12 mouse cellular contexts compared by ENCODE assay signal in the genomic region with DNA sequence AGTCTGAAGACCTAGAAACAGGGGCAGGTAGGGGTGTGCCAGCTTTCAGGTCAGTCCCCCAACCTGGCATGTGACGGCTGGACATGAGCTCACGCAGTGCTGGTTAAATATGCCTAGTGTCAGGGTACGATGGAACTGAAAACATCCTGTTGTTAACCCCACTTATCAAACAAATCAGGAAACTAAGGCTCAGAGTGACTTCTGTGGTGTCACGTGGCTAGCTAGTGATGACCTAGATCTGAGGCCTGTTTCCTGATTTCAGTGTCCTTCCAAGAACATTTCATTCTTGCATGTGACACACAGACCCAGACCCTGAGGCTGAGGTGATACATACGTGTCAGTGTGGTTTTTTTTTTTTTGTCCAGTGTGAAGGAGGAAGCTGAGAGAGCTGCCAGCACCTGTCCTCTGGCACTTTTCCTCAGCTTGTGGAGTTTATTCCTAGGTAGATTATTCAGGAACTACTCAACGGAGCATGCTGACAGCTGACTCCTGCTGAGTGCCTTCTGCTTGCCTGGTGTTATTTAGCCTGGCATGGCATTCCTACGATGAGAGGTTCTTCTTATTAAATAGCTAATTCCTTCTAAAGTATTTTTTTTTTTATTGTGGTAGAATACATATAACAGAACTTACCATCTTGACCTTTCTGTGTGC. TPM values are rescaled to one million over a fixed set of nuclear protein-coding genes. Genes with fewer than 3 reads are reported as not detected.
DNase-seq lines count a peak whose midpoint lies in the region; ATAC-seq lines count a peak whose summit lies in the region.
"Had no signal": no experiment of that assay in that cellular context is flagged by ENCODE, and none has a peak within 500 bp of the region (broad histone marks: within the 10 kb centered on the region; RNA-seq: fewer than 3 reads in every experiment).

No protein-coding gene starts in this region.

- DNase-seq in adrenal gland, adult 8-10 months, result peak; percentile 10
- DNase-seq in adrenal gland, postnatal 4 days (ENCODE audit: low spot score in 2 of 2), result no peak
- DNase-seq in spleen, postnatal 36 days (ENCODE audit: low spot score in 2 of 2), result peak; percentile 55 to 60
- no peak for DNase-seq in spleen, postnatal 4 days (ENCODE audit: low spot score in 2 of 2)
- DNase-seq in cerebellum, postnatal 25 days, result peak; percentile 86 to 90
- DNase-seq in splenic B cell, adult 2 months (ENCODE audit: low read depth, low spot score), result peak; percentile 80
- no peak for DNase-seq in frontal cortex, postnatal 10 days (ENCODE audit: low spot score in 2 of 2)
- DNase-seq: right cerebral cortex, postnatal 14 days had no signal

- H3K27me3 ChIP-seq in splenic B cell, adult 2 months (ENCODE audit: control insufficient read depth, insufficient read depth, low read length, poor library complexity, severe bottlenecking), result no peaks in the 10 kb centered on the region
- H3K27me3 ChIP-seq: embryonic facial prominence, embryonic 13.5 days; forebrain, embryonic 13.5 days; neural tube, embryonic 12.5 days had no signal

- no peak for ATAC-seq in megakaryocyte-erythroid progenitor cell, adult 5-6 weeks (replicated peaks; ENCODE audit: low FRiP score, low TSS enrichment, poor library complexity, severe bottlenecking)
- ATAC-seq: forebrain, embryonic 13.5 days had no signal

- H3K36me3 ChIP-seq in splenic B cell, adult 2 months (ENCODE audit: control insufficient read depth, insufficient read depth, low read length, poor library complexity, severe bottlenecking), result no peaks in the 10 kb centered on the region
- H3K36me3 ChIP-seq: embryonic facial prominence, embryonic 13.5 days; neural tube, embryonic 12.5 days had no signal

RNA-seq across cellular contexts. Expression of a gene that starts 22.5 kb away (rescaled TPM):
- total RNA-seq in adrenal gland, adult 8-10 months (2022), result 10 to 100 TPM in 1 of 4 experiments, 1 to 10 TPM in 3; 6.2 to 11.5 (median 7.9) TPM
- 10 to 100 TPM; 12.9 to 16.6 TPM for total RNA-seq in adrenal gland, postnatal 4 days (2021)
- total RNA-seq in megakaryocyte-erythroid progenitor cell, adult 5-6 weeks (2014; fragmentation: Nextera tagmentation), result 0.52 and 0.94 TPM in 2 replicates
- 2.6 and 3.6 TPM in 2 replicates for total RNA-seq in megakaryocyte-erythroid progenitor cell, adult 5-6 weeks (2017)

RNA-seq across cellular contexts. Expression of a gene that starts 55.2 kb away (rescaled TPM):
- under 1 TPM; 0.03 TPM for total RNA-seq in adrenal gland, adult 8-10 months (2022)
- under 1 TPM; 0.06 to 0.11 TPM for total RNA-seq in adrenal gland, postnatal 4 days (2021)
- not detected in 2 replicates for total RNA-seq in megakaryocyte-erythroid progenitor cell, adult 5-6 weeks (2014; fragmentation: Nextera tagmentation)
- not detected in 2 replicates for total RNA-seq in megakaryocyte-erythroid progenitor cell, adult 5-6 weeks (2017)

Comparison
In these comparisons a context has a peak if more than half of its experiments do, and no peak if none do; other contexts are left out.
1. DNase-seq: peak in adrenal gland, adult 8-10 months (single experiment), spleen, postnatal 36 days (2 of 2), cerebellum, postnatal 25 days (2 of 2) and splenic B cell, adult 2 months (single experiment); none in adrenal gland, postnatal 4 days (0 of 2), spleen, postnatal 4 days (0 of 2) and frontal cortex, postnatal 10 days (0 of 2).